Mouse (Mus musculus) brain, embryonic 14.5 days (tissue): ENCODE data around the gene Olfr1382. TPM values are rescaled to one million over a fixed set of nuclear protein-coding genes. Genes with fewer than 3 reads are reported as not detected.
A peak's percentile ranks its signal among the peaks of the same experiment; 100 is the strongest.
"Not testable (repeated sequence)": the region's sequence is repeated elsewhere in the genome, so short reads cannot be mapped to it uniquely, and the experiment has no call there.

Experiments
- DNase-seq: peaks from one replicate; pipeline ENCODE4 v3.0.0-alpha.2; 2011; ENCODE audit warnings: low read depth
- CTCF ChIP-seq: fragments of 200-500 bp; IDR thresholded peaks from 2 replicates; pipeline ENCODE4 v1.5.1; 2012; ENCODE audit warnings: inconsistent platforms, mild to moderate bottlenecking, moderate library complexity, borderline replicate concordance; ENCODE audit not compliant: insufficient read depth, insufficient read length; ENCODE audit errors: extremely low read depth
- POLR2A ChIP-seq: fragments of 200-500 bp; IDR thresholded peaks from 2 replicates; pipeline ENCODE4 v1.6.1; 2012; ENCODE audit warnings: mild to moderate bottlenecking, inconsistent platforms, borderline replicate concordance; ENCODE audit not compliant: poor library complexity, insufficient read depth, insufficient read length, severe bottlenecking; ENCODE audit errors: extremely low read depth
- polyA plus RNA-seq: library from polyadenylated mRNA; depleted of rRNA; stranded (reverse); fragments of >200 nt; gene quantifications from 2 replicates; pipeline ENCODE4 v1.2.3, GENCODE M21; 2012; rRNA removed

The Olfr1382 gene
- not detected in 2 replicates for polyA plus RNA-seq

- TF ChIP-seq POLR2A, result no peak
- TF ChIP-seq CTCF, result no peak
- no peak for DNase-seq
Measured at GRCm38 (mm10) chr11:49527947-49528346, at the start of gene Olfr1382. Olfr1382 (plus strand) TSS chr11:49528247.

- DNase-seq, result peak; percentile 1
- no peak for TF ChIP-seq POLR2A
- TF ChIP-seq CTCF, result no peak
Measured at GRCm38 (mm10) chr11:49485973-49486372, 42.1 kb upstream of the Olfr1382 start.

GRCm38 (mm10) chr11:49488770-49489169, 39.3 kb upstream of the Olfr1382 start, which contains the start of gene Olfr1385:
Olfr1385 (plus strand) TSS chr11:49489070.
- not testable (repeated sequence) for DNase-seq

GRCm38 (mm10) chr11:49518086-49518485, 10.0 kb upstream of the Olfr1382 start:
- DNase-seq, result no peak
- TF ChIP-seq POLR2A (no peak), CTCF (no peak)

DNA sequence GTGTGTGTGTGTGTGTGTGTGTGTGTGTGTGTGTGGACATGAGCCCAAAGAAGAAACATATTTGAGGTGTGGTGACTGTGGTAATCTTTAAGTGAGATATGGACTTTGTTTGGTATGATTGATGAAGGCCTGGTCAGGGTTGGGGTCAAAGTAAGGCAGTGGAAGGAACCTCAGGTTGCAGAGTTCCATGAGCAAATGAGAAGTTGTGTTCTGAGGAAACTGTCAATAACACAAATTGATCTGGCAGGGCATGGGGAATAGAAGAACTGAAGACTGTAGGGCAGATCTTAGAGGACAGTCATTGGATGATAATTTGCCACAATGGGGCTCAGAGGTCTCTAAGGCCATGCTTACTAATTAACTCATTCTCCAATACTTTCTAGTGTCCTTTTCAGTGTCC, 8.7 kb upstream of the Olfr1382 start, which contains the start of gene Olfr1383:
Gene Olfr1383 (plus strand): TSS at position 301 of the 400 bp plus-strand sequence.
- no peak for TF ChIP-seq CTCF
- TF ChIP-seq POLR2A, result no peak
- DNase-seq, result no peak

DNA sequence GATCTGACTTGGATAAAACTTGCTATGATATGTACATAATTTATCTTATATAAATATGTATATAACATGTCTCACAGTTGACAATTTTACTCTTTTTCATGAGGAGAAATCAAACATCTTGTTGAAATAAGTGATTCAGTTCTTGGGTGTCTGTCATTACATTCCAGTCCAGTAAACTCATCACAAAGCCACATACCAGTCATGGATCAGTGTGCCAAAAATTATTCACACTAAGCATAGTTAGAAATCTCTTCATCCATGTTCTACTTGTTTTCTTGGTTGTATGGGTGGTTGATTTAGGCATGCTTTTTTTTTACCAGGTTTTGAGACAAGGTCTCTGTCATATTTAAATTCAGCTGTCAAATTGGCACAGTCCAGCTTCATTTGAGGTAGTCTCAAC, 4.7 kb downstream of the Olfr1382 start:
- DNase-seq, result no peak
- no peak for TF ChIP-seq CTCF
- no peak for TF ChIP-seq POLR2A

DNA sequence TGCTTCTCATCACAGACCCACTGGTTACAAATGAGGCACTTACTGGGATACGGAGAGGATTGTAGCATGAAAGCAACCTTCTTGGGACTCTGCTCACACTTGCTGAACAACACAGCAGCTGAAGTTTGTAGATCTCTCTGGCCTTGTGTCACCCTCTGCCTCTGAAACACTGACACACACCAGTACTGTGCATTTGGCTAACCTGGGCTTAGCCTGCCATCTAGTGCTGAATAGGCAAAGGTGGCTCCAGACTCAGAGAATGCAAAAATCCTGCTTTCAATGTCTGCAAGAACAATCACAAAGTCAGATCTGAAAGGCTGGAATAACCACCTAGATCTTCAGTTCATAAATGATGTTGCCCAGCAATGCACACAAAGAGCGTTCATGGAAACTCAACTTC, 8.6 kb downstream of the Olfr1382 start:
- DNase-seq, result peak; percentile 18
- TF ChIP-seq CTCF, result peak; percentile 25; the same call in 1 of the 2 replicates

GRCm38 (mm10) chr11:49543149-49543548, 15.1 kb downstream of the Olfr1382 start, which contains the start of gene Olfr1381:
Olfr1381 (plus strand) TSS chr11:49543449.
- peak; percentile 0 for DNase-seq

DNA sequence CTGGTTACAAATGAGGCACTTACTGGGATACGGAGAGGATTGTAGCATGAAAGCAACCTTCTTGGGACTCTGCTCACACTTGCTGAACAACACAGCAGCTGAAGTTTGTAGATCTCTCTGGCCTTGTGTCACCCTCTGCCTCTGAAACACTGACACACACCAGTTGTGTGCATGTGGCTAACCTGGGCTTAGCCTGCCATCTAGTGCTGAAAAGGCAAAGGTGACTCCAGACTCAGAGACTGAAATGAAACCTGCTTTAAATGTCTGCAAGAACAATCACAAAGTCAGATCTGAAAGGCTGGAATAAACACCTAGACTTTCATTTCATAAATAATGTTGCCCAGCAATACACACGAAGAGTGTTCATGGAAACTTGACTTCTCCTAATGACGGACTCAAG, 26.0 kb downstream of the Olfr1382 start:
- DNase-seq, result peak; percentile 7
- TF ChIP-seq CTCF, result peak; percentile 29; the same call in 1 of the 2 replicates

DNA sequence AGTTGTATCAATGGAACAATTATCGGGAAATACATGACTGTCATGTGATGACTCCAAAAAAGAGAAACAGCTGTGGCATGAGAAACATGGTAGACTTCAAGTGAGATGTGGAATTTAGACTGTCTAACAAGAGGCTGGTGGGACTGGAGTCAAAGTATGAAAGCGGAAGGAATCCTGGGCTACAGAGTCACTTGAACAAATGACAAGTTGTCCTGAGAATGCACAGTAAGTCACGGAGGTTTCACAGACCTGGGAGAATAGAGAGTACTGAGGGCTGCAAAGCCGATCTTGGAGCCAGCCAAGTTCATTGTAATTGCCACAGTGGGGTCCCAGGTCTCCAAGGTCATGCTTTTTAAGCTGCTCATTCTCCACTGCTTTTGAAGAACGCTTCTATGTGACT, 28.5 kb downstream of the Olfr1382 start, which contains the start of gene Olfr1380:
Gene Olfr1380 (plus strand): TSS at position 301 of the 400 bp plus-strand sequence.
- DNase-seq, result not testable (repeated sequence)

GRCm38 (mm10) chr11:49575054-49575453, 47.0 kb downstream of the Olfr1382 start:
- DNase-seq, result peak; percentile 6

DNA sequence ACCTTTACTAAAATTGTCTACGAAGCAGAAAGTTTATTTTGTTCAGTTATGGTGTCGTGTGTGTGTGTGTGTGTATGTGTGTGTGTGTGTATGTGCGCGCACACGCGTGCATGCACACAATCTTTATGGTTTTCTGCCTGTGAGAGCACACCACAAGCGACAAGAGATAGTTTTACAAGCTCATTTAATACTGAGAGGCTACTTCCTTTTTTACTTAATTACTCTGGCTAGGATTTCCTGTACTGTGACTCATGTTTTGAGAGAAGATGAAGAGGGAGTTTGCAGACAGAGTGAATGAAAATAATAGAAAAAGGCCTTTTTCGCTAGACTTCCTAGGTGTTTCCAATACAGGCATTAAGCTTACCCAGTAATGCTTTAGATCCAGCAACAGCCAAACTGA, 52.4 kb downstream of the Olfr1382 start:
- DNase-seq, result not testable (repeated sequence)

Other genes starting within 250 kb of the Olfr1382 start
- gene Olfr1393, start 249.9 kb upstream of the Olfr1382 start, polyA plus RNA-seq, result 0.19 and 0.26 TPM in 2 replicates
- 0.26 and 0.29 TPM in 2 replicates for gene Olfr1392, start 243.0 kb upstream of the Olfr1382 start, polyA plus RNA-seq
- gene Olfr10, start 223.5 kb upstream of the Olfr1382 start, polyA plus RNA-seq, result not detected in 2 replicates
- gene Olfr1391, start 205.5 kb upstream of the Olfr1382 start, polyA plus RNA-seq, result not detected in 2 replicates
- not detected in 2 replicates for gene Olfr1390, start 193.1 kb upstream of the Olfr1382 start, polyA plus RNA-seq
- not detected in 2 replicates for gene Olfr1389, start 105.2 kb upstream of the Olfr1382 start, polyA plus RNA-seq
- gene Olfr1388, start 91.6 kb upstream of the Olfr1382 start, polyA plus RNA-seq, result 0.16 and 0.25 TPM in 2 replicates
- not detected in 2 replicates for gene Olfr1387, start 72.9 kb upstream of the Olfr1382 start, polyA plus RNA-seq
- not detected in 2 replicates for gene Olfr1386, start 63.2 kb upstream of the Olfr1382 start, polyA plus RNA-seq
- gene Olfr1385, start 39.2 kb upstream of the Olfr1382 start, polyA plus RNA-seq, result not detected in 2 replicates
- not detected in 2 replicates for gene Olfr1384, start 21.5 kb upstream of the Olfr1382 start, polyA plus RNA-seq
- gene Olfr1383, start 8.6 kb upstream of the Olfr1382 start, polyA plus RNA-seq, result not detected in 2 replicates
- not detected in 2 replicates for gene Olfr1381, start 15.2 kb downstream of the Olfr1382 start, polyA plus RNA-seq
- not detected in 2 replicates for gene Olfr1380, start 28.6 kb downstream of the Olfr1382 start, polyA plus RNA-seq
- 2.3 and 3.7 TPM in 2 replicates for gene Flt4, start 81.0 kb downstream of the Olfr1382 start, polyA plus RNA-seq
- not detected in 2 replicates for gene Scgb3a1, start 135.4 kb downstream of the Olfr1382 start, polyA plus RNA-seq
- gene Cnot6, start 184.5 kb downstream of the Olfr1382 start, polyA plus RNA-seq, result 72.9 and 74.3 TPM in 2 replicates